Mouse (Mus musculus) small intestine, adult 2 months (tissue): ENCODE data around the gene Syne1.

Source experiments
- CTCF ChIP-seq: fragments of 200-500 bp; IDR thresholded peaks from 2 replicates; pipeline ENCODE4 v1.5.1; 2012; ENCODE audit warnings: low read depth, mild to moderate bottlenecking, control low read depth, inconsistent platforms, low read length, moderate library complexity, mixed read lengths; ENCODE audit not compliant: insufficient replicate concordance, insufficient read length; ENCODE audit errors: extremely low read depth
- POLR2A ChIP-seq: fragments of 200-500 bp; IDR thresholded peaks from 2 replicates; pipeline ENCODE4 v1.6.1; 2012; ENCODE audit warnings: low read depth, mild to moderate bottlenecking, control low read depth, inconsistent platforms, low read length, moderate library complexity

GRCm38 (mm10) chr10:5045213-5045612, 506.1 kb downstream of the Syne1 start:
- TF ChIP-seq CTCF (no peak), POLR2A (no peak)
